Mouse (Mus musculus) embryonic fibroblast, embryonic 13.5 days (primary cell): ENCODE results near the gene Hsd17b13.

Experiments
- CTCF ChIP-seq: IDR thresholded peaks from 2 replicates; pipeline ENCODE4 v1.5.1; 2011; ENCODE audit warnings: mild to moderate bottlenecking, control low read depth, low read length, moderate library complexity, borderline replicate concordance; ENCODE audit not compliant: insufficient read depth
- POLR2A ChIP-seq: IDR thresholded peaks from 2 replicates; pipeline ENCODE4 v1.6.1; 2011; ENCODE audit warnings: low read depth, mild to moderate bottlenecking, control low read depth, low read length, moderate library complexity

- TF ChIP-seq CTCF (no peak), POLR2A (no peak)
These were observed 37.4 kb downstream of the Hsd17b13 start for GRCm38 (mm10) chr5:103939856-103940255.
